Mouse (Mus musculus): Measurements from ENCODE around the gene Ppp2r2c.
"Not testable (repeated sequence)": the region's sequence is repeated elsewhere in the genome, so short reads cannot be mapped to it uniquely, and the experiment has no call there.

Gene Ppp2r2c

GRCm38 (mm10) chr5:36929376-36929775, 61.1 kb downstream of the Ppp2r2c start:
- DNase-seq (ENCODE audit: low spot score): no peak

DNA sequence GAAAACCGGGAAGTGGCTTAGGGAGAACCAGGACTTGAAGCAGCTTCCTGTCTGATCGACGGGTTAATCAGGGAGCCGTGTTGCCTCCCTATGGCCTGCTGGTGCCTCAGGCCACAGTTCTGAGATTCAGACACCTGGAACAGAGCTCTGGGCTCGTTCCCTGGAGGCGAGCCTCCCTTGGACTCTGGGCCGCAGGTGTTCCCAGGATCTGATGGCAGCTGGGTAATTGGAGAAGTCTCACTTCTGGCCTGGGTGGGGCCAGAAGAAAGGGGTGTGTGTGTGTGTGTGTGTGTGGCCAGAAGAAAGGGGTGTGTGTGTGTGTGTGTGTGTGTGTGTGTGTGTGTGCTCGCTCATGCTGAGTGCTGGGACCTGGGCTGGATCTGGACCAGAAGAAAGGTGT, 65.1 kb downstream of the Ppp2r2c start:
- DNase-seq (ENCODE audit: low spot score): peak; percentile 22

DNA sequence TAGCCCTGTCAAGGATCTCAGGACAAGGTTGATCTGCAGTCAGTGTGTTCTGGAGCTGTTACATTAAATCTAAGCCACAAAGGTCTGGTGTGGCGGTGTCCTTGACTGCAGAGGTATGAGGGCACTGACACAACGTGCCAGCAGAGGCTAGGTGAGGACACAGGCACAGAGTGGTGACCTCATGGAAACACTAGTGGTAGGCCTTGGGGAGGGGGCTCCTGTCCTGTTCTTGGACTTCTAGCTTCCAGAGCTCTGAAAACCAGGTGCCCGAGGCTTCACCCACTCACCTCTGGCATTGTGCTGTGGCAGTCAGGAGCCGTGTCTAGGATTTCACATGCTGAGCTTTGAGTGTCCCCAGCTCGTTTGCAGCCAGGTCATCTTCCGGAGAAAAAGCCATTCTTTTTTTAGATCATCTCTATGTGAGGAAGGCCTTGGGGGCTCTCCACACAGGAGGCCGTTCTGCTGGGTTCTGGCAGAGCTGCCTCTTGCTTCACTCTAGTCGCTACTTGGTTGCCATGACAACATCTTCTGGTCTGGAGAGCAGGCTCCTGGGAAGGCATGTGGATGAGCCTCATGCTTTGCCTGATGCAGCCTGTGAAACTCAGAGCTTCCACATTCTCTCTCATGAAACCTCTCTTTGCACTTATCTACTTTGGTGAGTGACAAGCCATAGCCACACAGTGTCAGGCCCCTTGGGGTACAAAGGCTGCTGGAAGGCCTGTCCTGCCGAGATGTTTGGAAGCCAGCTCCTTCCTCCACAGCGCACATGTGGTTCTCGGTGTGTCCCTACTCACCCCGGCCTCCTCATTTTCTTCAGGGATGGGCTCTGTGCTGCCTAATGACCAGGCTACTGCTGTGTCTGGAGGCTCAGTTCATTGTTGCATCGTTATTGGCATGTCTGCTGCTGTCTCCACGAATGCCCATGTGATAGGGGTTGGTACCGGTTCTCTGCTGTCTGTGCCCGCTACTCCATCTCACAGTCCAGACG, 67.5 kb downstream of the Ppp2r2c start:
- DNase-seq (ENCODE audit: low spot score): peak; percentile 67

- DNase-seq (ENCODE audit: low spot score): no peak
Measured at GRCm38 (mm10) chr5:36936548-36936947, 68.2 kb downstream of the Ppp2r2c start.

GRCm38 (mm10) chr5:36938021-36938420, 69.7 kb downstream of the Ppp2r2c start:
- DNase-seq (ENCODE audit: low spot score): no peak

DNA sequence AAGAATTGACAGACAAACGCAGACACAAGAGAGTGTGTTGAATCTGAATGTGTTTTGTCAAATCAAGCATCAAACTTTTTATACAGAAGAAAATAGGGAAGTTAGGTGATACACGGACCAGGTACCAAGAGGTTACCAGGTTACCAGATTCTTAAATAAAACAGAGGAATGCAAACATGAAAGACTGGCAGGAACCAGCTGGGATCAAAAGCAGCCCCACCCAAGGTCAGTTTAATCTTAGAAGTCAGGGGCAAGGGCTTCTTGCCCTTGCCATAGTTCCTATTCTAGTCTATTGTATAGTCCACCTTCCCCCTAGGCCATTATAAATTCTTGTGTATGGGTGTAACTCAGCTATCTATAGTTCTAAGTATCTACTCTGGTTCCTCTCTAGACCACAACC, 70.7 kb downstream of the Ppp2r2c start:
- DNase-seq (ENCODE audit: low spot score): not testable (repeated sequence)

- DNase-seq (ENCODE audit: low spot score): no peak
Measured at GRCm38 (mm10) chr5:36942446-36942845, 74.1 kb downstream of the Ppp2r2c start.

GRCm38 (mm10) chr5:36944552-36944951, 76.2 kb downstream of the Ppp2r2c start:
- DNase-seq (ENCODE audit: low spot score): no peak

DNA sequence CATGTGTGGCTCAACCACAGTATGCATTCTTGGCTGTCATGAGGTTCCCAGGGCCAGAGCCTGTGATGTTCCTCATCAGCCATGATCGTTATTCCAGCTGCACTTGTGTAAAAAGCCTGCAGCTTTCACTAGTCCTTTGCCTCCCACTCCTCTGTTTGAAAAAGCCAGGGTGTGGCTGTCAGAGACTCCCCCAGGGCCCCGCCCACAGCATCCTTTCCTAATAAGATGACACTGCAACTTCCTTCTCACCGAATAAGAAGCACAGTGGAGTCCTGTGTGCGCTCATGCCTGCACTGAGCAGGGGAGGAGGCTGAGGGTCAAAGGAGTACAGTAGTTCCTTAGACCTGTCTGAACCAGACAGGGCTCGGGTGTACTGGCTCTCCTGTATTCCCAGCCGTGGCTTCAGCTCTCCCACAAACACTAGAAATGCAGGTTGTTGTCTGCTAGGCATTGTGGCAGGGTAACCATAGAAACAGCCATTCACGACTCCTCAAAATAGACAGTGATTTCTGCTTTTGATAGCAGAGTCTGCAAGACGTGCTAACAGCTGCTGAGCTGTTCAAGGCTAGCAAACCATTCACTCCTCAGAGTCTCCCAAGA, 76.9 kb downstream of the Ppp2r2c start:
- DNase-seq (ENCODE audit: low spot score): no peak

GRCm38 (mm10) chr5:36945713-36946112, 77.4 kb downstream of the Ppp2r2c start:
- no peak for DNase-seq (ENCODE audit: low spot score)

DNA sequence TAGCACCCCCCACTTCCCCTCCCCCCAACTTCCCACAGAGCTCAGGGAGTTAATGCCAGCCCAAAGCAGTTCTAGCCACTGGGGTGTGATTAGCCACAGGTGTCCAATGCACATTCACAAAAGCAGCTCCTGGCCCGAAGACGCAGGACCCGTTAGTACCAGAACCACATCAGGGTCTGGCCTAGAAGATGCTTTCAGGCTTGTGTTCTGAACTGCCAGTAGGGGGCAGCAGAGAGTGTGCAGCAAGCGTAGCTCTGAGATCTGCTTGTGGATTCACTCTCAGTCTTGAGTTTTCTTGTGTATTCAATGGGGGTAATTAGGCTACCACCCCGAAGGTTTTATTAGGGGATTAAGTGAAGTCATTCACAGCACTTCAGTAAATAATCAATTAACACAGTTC, 78.1 kb downstream of the Ppp2r2c start:
- DNase-seq (ENCODE audit: low spot score): peak; percentile 81

- DNase-seq (ENCODE audit: low spot score): peak; percentile 83
Measured at GRCm38 (mm10) chr5:36948831-36949230, 80.5 kb downstream of the Ppp2r2c start.

- DNase-seq (ENCODE audit: low spot score): no peak
Measured at GRCm38 (mm10) chr5:36950871-36951270, 82.6 kb downstream of the Ppp2r2c start.

DNA sequence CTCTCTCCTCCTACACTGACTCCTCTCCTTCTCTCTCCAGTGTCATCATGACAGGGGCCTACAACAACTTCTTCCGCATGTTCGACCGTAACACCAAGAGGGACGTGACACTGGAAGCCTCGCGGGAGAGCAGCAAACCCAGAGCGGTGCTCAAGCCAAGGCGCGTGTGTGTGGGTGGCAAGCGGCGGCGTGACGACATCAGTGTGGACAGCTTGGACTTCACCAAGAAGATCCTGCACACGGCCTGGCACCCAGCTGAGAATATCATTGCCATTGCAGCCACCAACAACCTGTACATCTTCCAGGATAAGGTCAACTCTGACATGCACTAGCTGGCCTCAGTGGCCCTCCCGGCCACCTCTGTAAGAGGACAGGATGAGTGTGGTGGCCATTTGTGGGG, 84.0 kb downstream of the Ppp2r2c start:
- no peak for DNase-seq (ENCODE audit: low spot score)

DNA sequence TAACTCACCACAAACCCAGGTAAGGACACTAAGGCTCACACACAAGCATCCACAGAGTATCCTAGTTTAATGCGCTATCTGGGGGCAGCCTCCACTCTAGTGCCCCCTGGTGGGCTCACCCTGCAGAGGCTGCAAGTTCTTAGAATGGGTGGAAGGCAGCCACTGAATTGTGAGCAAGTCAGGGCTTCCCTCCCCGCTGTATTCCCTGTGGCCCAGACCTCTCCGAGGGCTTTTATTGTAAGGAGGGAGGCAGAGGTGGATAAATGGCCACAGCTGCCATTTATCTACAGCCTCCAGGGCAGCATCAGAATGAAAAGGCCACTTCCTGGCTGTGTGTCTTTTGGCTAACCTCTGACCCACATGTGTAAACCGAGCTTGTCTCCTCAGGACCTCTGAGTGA, 87.1 kb downstream of the Ppp2r2c start:
- peak; percentile 56 for DNase-seq (ENCODE audit: low spot score)

DNA sequence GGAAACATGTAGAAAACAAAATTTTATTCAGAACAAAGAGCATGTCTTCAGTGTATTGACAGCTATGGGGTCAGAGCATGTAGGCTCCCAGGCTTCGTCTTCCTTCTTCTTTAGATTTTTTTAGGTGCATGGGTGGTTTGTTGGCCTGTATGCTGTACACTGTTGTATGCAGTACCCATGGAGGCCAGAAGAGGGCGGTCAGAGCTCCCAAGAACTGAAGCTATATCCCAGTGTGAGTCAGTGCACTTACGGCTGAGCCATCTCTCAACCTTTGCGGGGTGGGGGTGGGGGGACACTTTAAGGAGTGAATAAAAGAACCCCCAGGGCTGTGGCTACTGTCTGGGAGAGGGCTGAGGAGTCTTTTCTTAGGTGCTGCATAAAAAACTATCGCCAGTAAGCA, 90.5 kb downstream of the Ppp2r2c start:
- peak; percentile 83 for DNase-seq (ENCODE audit: low spot score)

- DNase-seq (ENCODE audit: low spot score): peak; percentile 67
Measured at GRCm38 (mm10) chr5:36960501-36960900, 92.2 kb downstream of the Ppp2r2c start.

DNA sequence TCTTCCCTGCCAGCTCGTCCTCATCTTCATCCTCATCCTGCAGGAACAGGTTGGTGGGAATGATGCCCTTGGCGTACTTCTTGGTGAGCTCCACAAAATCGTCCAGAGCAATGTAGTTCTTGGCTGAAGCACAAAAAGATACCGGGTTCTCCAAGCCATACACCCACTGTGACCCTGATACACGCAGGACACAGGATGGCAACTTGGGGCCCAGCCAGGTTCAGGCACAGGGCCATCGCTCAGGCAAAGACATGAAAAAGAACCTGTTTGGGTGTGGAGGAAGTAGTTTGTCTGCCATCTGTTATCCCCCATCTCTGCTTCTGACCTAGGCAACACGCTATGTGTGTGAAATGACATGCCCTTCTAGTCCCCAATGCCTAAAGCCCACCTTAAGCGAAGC, 103.3 kb downstream of the Ppp2r2c start:
- DNase-seq (ENCODE audit: low spot score): no peak

DNA sequence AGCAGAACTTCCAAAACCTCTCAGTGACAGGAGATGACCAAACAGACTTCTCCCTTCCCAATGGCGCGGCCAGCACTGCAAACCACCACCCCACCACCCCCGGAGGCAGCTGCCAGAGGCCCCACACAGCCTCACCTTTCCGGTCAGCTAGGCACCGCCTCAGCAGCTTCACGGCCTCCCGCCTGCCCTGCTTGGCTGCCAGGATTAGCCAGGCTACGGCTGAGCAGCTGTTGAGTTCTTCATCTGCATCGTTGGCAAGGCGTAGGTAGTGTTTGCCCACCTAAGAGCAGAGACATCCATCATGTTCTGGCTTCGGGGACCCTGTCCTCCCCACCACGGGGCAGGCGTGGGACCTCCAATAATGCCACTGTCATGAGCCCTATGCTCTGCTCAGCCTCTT, 107.0 kb downstream of the Ppp2r2c start:
- DNase-seq (ENCODE audit: low spot score): no peak

- no peak for DNase-seq (ENCODE audit: low spot score)
Measured at GRCm38 (mm10) chr5:36977809-36978208, 109.5 kb downstream of the Ppp2r2c start.

GRCm38 (mm10) chr5:36979001-36979400, 110.7 kb downstream of the Ppp2r2c start:
- DNase-seq (ENCODE audit: low spot score): no peak

GRCm38 (mm10) chr5:36979631-36980030, 111.3 kb downstream of the Ppp2r2c start:
- no peak for DNase-seq (ENCODE audit: low spot score)

GRCm38 (mm10) chr5:36982271-36982670, 114.0 kb downstream of the Ppp2r2c start:
- DNase-seq (ENCODE audit: low spot score): no peak

Measured in embryo, embryonic 10.5 days (tissue).